Mouse (Mus musculus) myocyte (in vitro differentiated cells): Measurements from ENCODE around the gene Rere. TPM values are rescaled to one million over a fixed set of nuclear protein-coding genes. Genes with fewer than 3 reads are reported as not detected.

Experiments
- H3K27me3 ChIP-seq: one replicate; pipeline ENCODE4 v1.6.1; 2011; ENCODE audit not compliant: control insufficient read depth, insufficient read depth, insufficient read length
- H3K36me3 ChIP-seq: one replicate; pipeline ENCODE4 v1.6.1; 2011; ENCODE audit not compliant: control insufficient read depth, insufficient read depth
- H3K4me2 ChIP-seq: one replicate; pipeline ENCODE4 v1.6.1; 2011; ENCODE audit warnings: low read depth, control low read depth
- H3K4me3 ChIP-seq: one replicate; pipeline ENCODE4 v1.5.1; 2011; ENCODE audit warnings: mild to moderate bottlenecking, control low read depth, moderate library complexity
- H3K79me2 ChIP-seq: one replicate; pipeline ENCODE4 v1.6.1; 2011; ENCODE audit not compliant: control insufficient read depth, insufficient read depth
- H3ac ChIP-seq: one replicate; pipeline ENCODE4 v1.6.1; 2011; ENCODE audit not compliant: control insufficient read depth, insufficient read length
- CEBPB ChIP-seq: IDR thresholded peaks from 2 replicates; pipeline ENCODE4 v1.6.1; 2011; ENCODE audit warnings: mild to moderate bottlenecking, moderate library complexity; ENCODE audit not compliant: poor library complexity, insufficient read depth, severe bottlenecking
- E2F4 ChIP-seq: IDR thresholded peaks from one replicate; pipeline ENCODE4 v1.6.1; 2011; ENCODE audit warnings: mild to moderate bottlenecking, control low read depth, moderate library complexity; ENCODE audit not compliant: insufficient read depth
- MAX ChIP-seq: IDR thresholded peaks from one replicate; pipeline ENCODE4 v1.6.1; 2011; ENCODE audit warnings: low read depth, mild to moderate bottlenecking, control low read depth
- MYOD1 ChIP-seq, 3 experiments: IDR thresholded peaks; one replicate each; pipeline ENCODE4 v1.6.1; 2011; ENCODE audit warnings: control low read depth in 2 of 3, low read depth in 2 of 3, mild to moderate bottlenecking in 2 of 3, moderate library complexity in 1 of 3; ENCODE audit not compliant: insufficient read length in 2 of 3, control insufficient read depth in 1 of 3
- MYOG ChIP-seq, 3 experiments: IDR thresholded peaks; one replicate each; pipeline ENCODE4 v1.6.1; 2011; ENCODE audit warnings: control low read depth in 2 of 3, low read depth in 2 of 3, mild to moderate bottlenecking in 2 of 3; ENCODE audit not compliant: insufficient read length in 2 of 3, control insufficient read depth in 1 of 3, insufficient read depth in 1 of 3
- POLR2A ChIP-seq: IDR thresholded peaks from one replicate; pipeline ENCODE4 v1.6.1; 2011; ENCODE audit warnings: low read depth, mild to moderate bottlenecking, control low read depth, moderate library complexity; ENCODE audit not compliant: insufficient read length
- POLR2AphosphoS2 ChIP-seq: IDR thresholded peaks from one replicate; pipeline ENCODE4 v1.6.1; 2011; ENCODE audit warnings: low read depth, control low read depth; ENCODE audit not compliant: insufficient read length
- REST ChIP-seq: IDR thresholded peaks from one replicate; pipeline ENCODE4 v1.6.1; 2011; ENCODE audit warnings: mild to moderate bottlenecking, control low read depth, moderate library complexity; ENCODE audit not compliant: insufficient read depth, insufficient read length
- SRF ChIP-seq: IDR thresholded peaks from one replicate; pipeline ENCODE4 v1.6.1; 2011; ENCODE audit warnings: low read depth; ENCODE audit not compliant: control insufficient read depth, insufficient read length
- TCF12 ChIP-seq: IDR thresholded peaks from one replicate; pipeline ENCODE4 v1.6.1; 2011; ENCODE audit warnings: mild to moderate bottlenecking, control low read depth; ENCODE audit not compliant: poor library complexity, insufficient read depth, severe bottlenecking
- TCF3 ChIP-seq: IDR thresholded peaks from one replicate; pipeline ENCODE4 v1.6.1; 2011; ENCODE audit warnings: low read depth, control low read depth; ENCODE audit not compliant: insufficient read length
- USF1 ChIP-seq: IDR thresholded peaks from one replicate; pipeline ENCODE4 v1.6.1; 2011; ENCODE audit warnings: low read depth, mild to moderate bottlenecking, control low read depth, moderate library complexity
- polyA plus RNA-seq: library from polyadenylated mRNA; unstranded; fragments of >200 nt; fragmentation: generic; extraction: Trizol; gene quantifications from one replicate; pipeline ENCODE4 v1.2.1, GENCODE M21; 2012; ENCODE audit warnings: missing spikeins

Rere gene
- polyA plus RNA-seq, 1 experiment: 34.0 TPM

- Histone ChIP-seq H3K79me2 (peaks cover 30% of the 10 kb centered on the region), H3K27me3 (no peaks in the 10 kb centered on the region), H3K4me2 (no peak overlapping the region), H3ac (no peak overlapping the region), H3K4me3 (no peak overlapping the region), H3K36me3 (peaks cover 6% of the 10 kb centered on the region)
- TF ChIP-seq MYOG (IDR thresholded peaks at IDR 0.05; ENCODE audit: control insufficient read depth in 1 of 3, insufficient read depth in 1 of 3, insufficient read length in 2 of 3, low read depth in 2 of 3): no peak
- TF ChIP-seq MAX: no peak
- no peak for TF ChIP-seq USF1
- no peak for TF ChIP-seq CEBPB
- no peak for TF ChIP-seq TCF3
- no peak for TF ChIP-seq POLR2A
- TF ChIP-seq TCF12: no peak
- no peak for TF ChIP-seq SRF
- TF ChIP-seq REST: no peak
- TF ChIP-seq E2F4: no peak
- no peak for TF ChIP-seq MYOD1 (IDR thresholded peaks at IDR 0.05; ENCODE audit: control insufficient read depth in 1 of 3, insufficient read length in 2 of 3, low read depth in 2 of 3)
- no peak for TF ChIP-seq POLR2AphosphoS2
These were observed 152.6 kb downstream of the Rere start for GRCm38 (mm10) chr4:150433827-150434574.

DNA sequence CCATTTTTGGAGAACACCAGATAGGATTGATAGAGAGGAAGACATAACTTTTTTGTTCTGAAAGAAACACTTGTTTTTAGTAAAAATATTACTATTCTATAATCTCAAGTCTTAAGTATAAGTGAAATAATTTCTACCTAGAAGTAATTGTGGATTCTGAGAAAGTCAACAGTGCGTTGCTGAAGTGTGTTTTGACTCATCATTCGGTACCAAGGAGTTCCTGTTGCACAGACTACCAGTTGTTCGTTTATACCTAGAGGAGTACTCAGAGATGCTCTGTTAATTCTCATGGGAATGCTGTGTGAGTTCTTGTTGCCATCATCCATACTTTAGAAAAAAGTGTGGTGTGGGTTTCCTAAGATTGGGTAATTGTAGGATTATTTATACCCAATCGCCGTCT is 154.1 kb downstream of the Rere start:
- Histone ChIP-seq H3K27me3 (no peaks in the 10 kb centered on the region), H3K79me2 (peaks cover 32% of the 10 kb centered on the region), H3K4me3 (no peak overlapping the region), H3K4me2 (no peak overlapping the region), H3K36me3 (peaks cover 10% of the 10 kb centered on the region), H3ac (no peak overlapping the region)
- TF ChIP-seq SRF (no peak), POLR2AphosphoS2 (no peak), USF1 (no peak), E2F4 (no peak), TCF3 (no peak), MAX (no peak), MYOD1 (IDR thresholded peaks at IDR 0.05; ENCODE audit: control insufficient read depth in 1 of 3, insufficient read length in 2 of 3, low read depth in 2 of 3) (no peak), TCF12 (no peak), REST (no peak), CEBPB (no peak), MYOG (IDR thresholded peaks at IDR 0.05; ENCODE audit: control insufficient read depth in 1 of 3, insufficient read depth in 1 of 3, insufficient read length in 2 of 3, low read depth in 2 of 3) (no peak), POLR2A (no peak)

GRCm38 (mm10) chr4:150438621-150439020 is 157.2 kb downstream of the Rere start:
- Histone ChIP-seq H3K79me2 (peaks cover 49% of the 10 kb centered on the region), H3K27me3 (no peaks in the 10 kb centered on the region), H3ac (no peak overlapping the region), H3K4me3 (no peak overlapping the region), H3K4me2 (no peak overlapping the region), H3K36me3 (peaks cover 15% of the 10 kb centered on the region)
- TF ChIP-seq MYOD1 (IDR thresholded peaks at IDR 0.05; ENCODE audit: control insufficient read depth in 1 of 3, insufficient read length in 2 of 3, low read depth in 2 of 3) (no peak), REST (no peak), MAX (no peak), USF1 (no peak)

GRCm38 (mm10) chr4:150441931-150442330 is 160.5 kb downstream of the Rere start:
- H3K27me3 ChIP-seq: no peaks in the 10 kb centered on the region
- no peak overlapping the region for H3K4me2 ChIP-seq
- peaks cover 11% of the 10 kb centered on the region for H3K36me3 ChIP-seq
- H3K79me2 ChIP-seq: peaks cover 51% of the 10 kb centered on the region
- no peak overlapping the region for H3K4me3 ChIP-seq
- H3ac ChIP-seq: no peak overlapping the region
- TF ChIP-seq CEBPB (no peak), USF1 (no peak), POLR2AphosphoS2 (no peak), SRF (no peak), MYOD1 (IDR thresholded peaks at IDR 0.05; ENCODE audit: control insufficient read depth in 1 of 3, insufficient read length in 2 of 3, low read depth in 2 of 3) (no peak), MAX (no peak), TCF3 (no peak), TCF12 (no peak), MYOG (IDR thresholded peaks at IDR 0.05; ENCODE audit: control insufficient read depth in 1 of 3, insufficient read depth in 1 of 3, insufficient read length in 2 of 3, low read depth in 2 of 3) (no peak), E2F4 (no peak), POLR2A (no peak), REST (no peak)

DNA sequence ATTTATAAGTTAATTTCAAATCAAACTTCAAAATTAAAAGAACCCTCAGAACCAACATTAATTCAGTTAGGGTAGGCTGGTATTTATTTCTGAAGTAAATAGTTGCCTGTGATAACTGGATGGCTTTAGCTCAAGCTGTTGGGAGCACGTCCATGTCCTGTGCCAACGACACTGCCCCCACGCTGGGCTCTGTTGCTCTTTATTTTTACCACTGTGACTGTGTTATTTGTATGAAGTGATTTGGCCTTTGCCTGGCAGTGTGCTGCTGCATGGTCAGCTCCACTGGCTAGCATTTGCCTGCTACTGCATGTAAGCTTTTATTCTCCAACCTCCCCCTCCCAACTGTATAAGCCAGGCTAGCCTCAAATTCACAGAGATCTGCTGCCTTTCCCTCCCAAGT is 162.6 kb downstream of the Rere start:
- H3K4me2 ChIP-seq: no peak overlapping the region
- H3K36me3 ChIP-seq: peaks cover 11% of the 10 kb centered on the region
- no peak overlapping the region for H3K4me3 ChIP-seq
- H3ac ChIP-seq: no peak overlapping the region
- no peak for TF ChIP-seq CEBPB
- no peaks in the 10 kb centered on the region for H3K27me3 ChIP-seq
- H3K79me2 ChIP-seq: peaks cover 68% of the 10 kb centered on the region
